Mouse (Mus musculus) lung, postnatal 10 days (tissue): ENCODE measurements around the gene Mrtfb.

Experiments
- DNase-seq: peaks from one replicate; pipeline ENCODE4 v3.0.0; 2021

The Mrtfb gene

GRCm38 (mm10) chr16:13409530-13410163 is 153.4 kb downstream of the Mrtfb start:
- DNase-seq: peak; percentile 81

GRCm38 (mm10) chr16:13410760-13411159 is 154.5 kb downstream of the Mrtfb start:
- no peak for DNase-seq

- DNase-seq: no peak
Measured at GRCm38 (mm10) chr16:13411531-13411930, 155.2 kb downstream of the Mrtfb start.

GRCm38 (mm10) chr16:13414566-13414965 is 158.3 kb downstream of the Mrtfb start:
- no peak for DNase-seq

- no peak for DNase-seq
Measured at GRCm38 (mm10) chr16:13414972-13415371, 158.7 kb downstream of the Mrtfb start.

GRCm38 (mm10) chr16:13415465-13415864 is 159.2 kb downstream of the Mrtfb start:
- no peak for DNase-seq

- DNase-seq: peak; percentile 65
Measured at GRCm38 (mm10) chr16:13416465-13416864, 160.2 kb downstream of the Mrtfb start.

GRCm38 (mm10) chr16:13417904-13418303 is 161.6 kb downstream of the Mrtfb start:
- no peak for DNase-seq

- DNase-seq: no peak
Measured at GRCm38 (mm10) chr16:13419752-13420151, 163.5 kb downstream of the Mrtfb start.

- no peak for DNase-seq
Measured at GRCm38 (mm10) chr16:13422522-13422921, 166.2 kb downstream of the Mrtfb start.

GRCm38 (mm10) chr16:13423587-13424355 is 167.5 kb downstream of the Mrtfb start:
- DNase-seq: no peak

- DNase-seq: no peak
Measured at GRCm38 (mm10) chr16:13425804-13426203, 169.5 kb downstream of the Mrtfb start.

GRCm38 (mm10) chr16:13426831-13427589 is 170.7 kb downstream of the Mrtfb start:
- no peak for DNase-seq

GRCm38 (mm10) chr16:13428077-13428476 is 171.8 kb downstream of the Mrtfb start:
- no peak for DNase-seq

GRCm38 (mm10) chr16:13428806-13429205 is 172.5 kb downstream of the Mrtfb start:
- no peak for DNase-seq

- DNase-seq: no peak
Measured at GRCm38 (mm10) chr16:13429921-13430606, 173.8 kb downstream of the Mrtfb start.

GRCm38 (mm10) chr16:13430940-13431339 is 174.7 kb downstream of the Mrtfb start:
- no peak for DNase-seq

GRCm38 (mm10) chr16:13435627-13436026 is 179.3 kb downstream of the Mrtfb start:
- DNase-seq: no peak

GRCm38 (mm10) chr16:13437037-13437769 is 180.9 kb downstream of the Mrtfb start:
- DNase-seq: peak; percentile 96

- peak; percentile 73 for DNase-seq
Measured at GRCm38 (mm10) chr16:13437770-13438372, 181.6 kb downstream of the Mrtfb start.

GRCm38 (mm10) chr16:13440468-13440867 is 184.2 kb downstream of the Mrtfb start:
- DNase-seq: peak; percentile 70

- no peak for DNase-seq
Measured at GRCm38 (mm10) chr16:13443764-13444163, 187.5 kb downstream of the Mrtfb start.
